Mouse (Mus musculus): ENCODE data around the gene Fxr2.

Gene Fxr2

GRCm38 (mm10) chr11:69680136-69680855 is 47.5 kb downstream of the Fxr2 start:
- no peaks in the 10 kb centered on the region for H3K9me3 ChIP-seq (ENCODE audit: low read length)
- peak overlapping the region; percentile 95 for H3K4me3 ChIP-seq (replicated peaks; ENCODE audit: low read length)
- no peaks in the 10 kb centered on the region for H3K27me3 ChIP-seq (ENCODE audit: insufficient read depth, low read length)
- peaks cover 68% of the 10 kb centered on the region for H3K36me3 ChIP-seq (ENCODE audit: insufficient read depth, low read length)
- peaks cover 85% of the 10 kb centered on the region for H3K4me1 ChIP-seq (replicated peaks; ENCODE audit: low read depth, low read length)
- no peak for TF ChIP-seq CTCF (conservative IDR thresholded peaks at IDR 0.05; ENCODE audit: low read length)
- no peak for TF ChIP-seq POU5F1 (IDR thresholded peaks at IDR 0.05; ENCODE audit: borderline replicate concordance, low read length)

- Histone ChIP-seq H3K4me1 (replicated peaks; ENCODE audit: low read depth, low read length) (peaks cover 85% of the 10 kb centered on the region), H3K36me3 (ENCODE audit: insufficient read depth, low read length) (peaks cover 56% of the 10 kb centered on the region), H3K27me3 (ENCODE audit: insufficient read depth, low read length) (no peaks in the 10 kb centered on the region), H3K9me3 (ENCODE audit: low read length) (no peaks in the 10 kb centered on the region), H3K4me3 (replicated peaks; ENCODE audit: low read length) (peak within 1 kb of the TSS; percentile 95)
- TF ChIP-seq POU5F1 (IDR thresholded peaks at IDR 0.05; ENCODE audit: borderline replicate concordance, low read length) (no peak), CTCF (conservative IDR thresholded peaks at IDR 0.05; ENCODE audit: low read length) (no peak), NANOG (IDR thresholded peaks at IDR 0.05; ENCODE audit: borderline replicate concordance, low read length) (no peak)
These were observed 48.8 kb downstream of the Fxr2 start, which contains the start of gene Senp3 for GRCm38 (mm10) chr11:69681314-69682208. TSS of gene Senp3 (minus strand) at chr11:69682084.

- H3K4me3 ChIP-seq (replicated peaks; ENCODE audit: low read length) = peak overlapping the region; percentile 95
- H3K36me3 ChIP-seq (ENCODE audit: insufficient read depth, low read length) = peaks cover 53% of the 10 kb centered on the region
- TF ChIP-seq CTCF (conservative IDR thresholded peaks at IDR 0.05; ENCODE audit: low read length) = no peak
- no peak for TF ChIP-seq NANOG (IDR thresholded peaks at IDR 0.05; ENCODE audit: borderline replicate concordance, low read length)
- TF ChIP-seq POU5F1 (IDR thresholded peaks at IDR 0.05; ENCODE audit: borderline replicate concordance, low read length) = no peak
- no peaks in the 10 kb centered on the region for H3K27me3 ChIP-seq (ENCODE audit: insufficient read depth, low read length)
- H3K9me3 ChIP-seq (ENCODE audit: low read length) = no peaks in the 10 kb centered on the region
- peaks cover 85% of the 10 kb centered on the region for H3K4me1 ChIP-seq (replicated peaks; ENCODE audit: low read depth, low read length)
These were observed 49.5 kb downstream of the Fxr2 start for GRCm38 (mm10) chr11:69682209-69682839.

- H3K36me3 ChIP-seq (ENCODE audit: insufficient read depth, low read length) = peaks cover 53% of the 10 kb centered on the region
- no peaks in the 10 kb centered on the region for H3K27me3 ChIP-seq (ENCODE audit: insufficient read depth, low read length)
- TF ChIP-seq CTCF (conservative IDR thresholded peaks at IDR 0.05; ENCODE audit: low read length) (peak; percentile 89), NANOG (IDR thresholded peaks at IDR 0.05; ENCODE audit: borderline replicate concordance, low read length) (no peak)
- peak overlapping the region; percentile 95 for H3K4me3 ChIP-seq (replicated peaks; ENCODE audit: low read length)
- H3K9me3 ChIP-seq (ENCODE audit: low read length) = no peaks in the 10 kb centered on the region
- peaks cover 86% of the 10 kb centered on the region for H3K4me1 ChIP-seq (replicated peaks; ENCODE audit: low read depth, low read length)
These were observed 50.2 kb downstream of the Fxr2 start for GRCm38 (mm10) chr11:69682840-69683533.

GRCm38 (mm10) chr11:69683576-69683975 is 50.8 kb downstream of the Fxr2 start:
- Histone ChIP-seq H3K4me1 (replicated peaks; ENCODE audit: low read depth, low read length) (peaks cover 86% of the 10 kb centered on the region), H3K27me3 (ENCODE audit: insufficient read depth, low read length) (no peaks in the 10 kb centered on the region), H3K4me3 (replicated peaks; ENCODE audit: low read length) (peak overlapping the region; percentile 95; the same call in 1 of the 2 replicates), H3K9me3 (ENCODE audit: low read length) (no peaks in the 10 kb centered on the region), H3K36me3 (ENCODE audit: insufficient read depth, low read length) (peaks cover 52% of the 10 kb centered on the region)
- TF ChIP-seq POU5F1 (IDR thresholded peaks at IDR 0.05; ENCODE audit: borderline replicate concordance, low read length) (no peak), NANOG (IDR thresholded peaks at IDR 0.05; ENCODE audit: borderline replicate concordance, low read length) (no peak)

GRCm38 (mm10) chr11:69684128-69684745 is 51.4 kb downstream of the Fxr2 start:
- H3K36me3 ChIP-seq (ENCODE audit: insufficient read depth, low read length) = peaks cover 45% of the 10 kb centered on the region
- H3K9me3 ChIP-seq (ENCODE audit: low read length) = no peaks in the 10 kb centered on the region
- no peak for TF ChIP-seq CTCF (conservative IDR thresholded peaks at IDR 0.05; ENCODE audit: low read length)
- TF ChIP-seq NANOG (IDR thresholded peaks at IDR 0.05; ENCODE audit: borderline replicate concordance, low read length) = no peak
- no peak for TF ChIP-seq POU5F1 (IDR thresholded peaks at IDR 0.05; ENCODE audit: borderline replicate concordance, low read length)
- H3K4me1 ChIP-seq (replicated peaks; ENCODE audit: low read depth, low read length) = peaks cover 87% of the 10 kb centered on the region
- H3K27me3 ChIP-seq (ENCODE audit: insufficient read depth, low read length) = no peaks in the 10 kb centered on the region
- H3K4me3 ChIP-seq (replicated peaks; ENCODE audit: low read length) = peak overlapping the region; percentile 95

- peak overlapping the region; percentile 95 for H3K4me3 ChIP-seq (replicated peaks; ENCODE audit: low read length)
- peaks cover 86% of the 10 kb centered on the region for H3K4me1 ChIP-seq (replicated peaks; ENCODE audit: low read depth, low read length)
- H3K36me3 ChIP-seq (ENCODE audit: insufficient read depth, low read length) = peaks cover 39% of the 10 kb centered on the region
- H3K27me3 ChIP-seq (ENCODE audit: insufficient read depth, low read length) = no peaks in the 10 kb centered on the region
- no peaks in the 10 kb centered on the region for H3K9me3 ChIP-seq (ENCODE audit: low read length)
- TF ChIP-seq CTCF (conservative IDR thresholded peaks at IDR 0.05; ENCODE audit: low read length) = no peak
- no peak for TF ChIP-seq NANOG (IDR thresholded peaks at IDR 0.05; ENCODE audit: borderline replicate concordance, low read length)
- no peak for TF ChIP-seq POU5F1 (IDR thresholded peaks at IDR 0.05; ENCODE audit: borderline replicate concordance, low read length)
These were observed 52.1 kb downstream of the Fxr2 start for GRCm38 (mm10) chr11:69684936-69685335.

All from E14TG2a.4 (cell line).